Mouse (Mus musculus) lung, postnatal 4 days (tissue): ENCODE measurements at regions not wholly inside any gene's neighbourhood (a gene's known extent, or its start where the extent isn't known, plus 50 kb on each side); places are given as distances from the start of the nearest gene placed in this dataset.

ENCODE experiments used
- DNase-seq, 2 experiments: peaks; one replicate each; pipeline ENCODE4 v3.0.0; 2021

GRCm38 (mm10) chr13:59227523-59228058 lies 357.4 kb downstream of the Agtpbp1 start:
- DNase-seq, result no peak

- no peak for DNase-seq
Measured at GRCm38 (mm10) chr13:59220587-59220986, 364.4 kb downstream of the Agtpbp1 start.

GRCm38 (mm10) chr13:59220156-59220555 lies 364.9 kb downstream of the Agtpbp1 start:
- peak; percentile 25 to 30 for DNase-seq

DNA sequence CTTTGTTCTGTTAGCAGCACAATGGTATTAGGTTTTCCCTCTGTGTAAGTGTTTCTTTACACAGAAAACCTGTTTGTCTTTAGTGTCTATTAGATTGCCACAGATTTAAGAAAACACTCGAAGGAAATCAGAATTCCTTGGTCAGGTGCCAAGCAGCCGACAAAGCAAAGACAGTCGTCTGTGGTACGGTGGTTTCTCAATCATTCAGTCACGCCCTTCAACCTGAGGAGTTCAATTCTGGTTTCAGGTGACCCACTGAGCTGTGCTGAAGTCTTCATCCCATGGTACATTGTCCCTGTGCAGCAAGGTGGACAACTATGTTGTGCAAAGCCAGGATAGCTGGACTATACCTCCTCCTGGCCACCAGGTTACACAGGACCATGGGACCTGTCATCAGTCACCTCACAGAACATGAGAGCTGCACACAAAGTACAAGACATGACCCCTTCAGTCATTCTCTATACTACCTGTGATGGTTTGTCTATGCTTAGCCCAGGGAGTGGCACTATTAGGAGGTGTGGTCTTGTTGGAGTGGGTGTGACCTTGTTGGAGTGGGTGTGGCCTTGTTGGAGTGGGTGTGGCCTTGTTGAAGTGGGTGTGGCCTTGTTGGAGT lies 368.2 kb downstream of the Agtpbp1 start:
- peak in 1 of 2 experiments; percentile 16 for DNase-seq

DNA sequence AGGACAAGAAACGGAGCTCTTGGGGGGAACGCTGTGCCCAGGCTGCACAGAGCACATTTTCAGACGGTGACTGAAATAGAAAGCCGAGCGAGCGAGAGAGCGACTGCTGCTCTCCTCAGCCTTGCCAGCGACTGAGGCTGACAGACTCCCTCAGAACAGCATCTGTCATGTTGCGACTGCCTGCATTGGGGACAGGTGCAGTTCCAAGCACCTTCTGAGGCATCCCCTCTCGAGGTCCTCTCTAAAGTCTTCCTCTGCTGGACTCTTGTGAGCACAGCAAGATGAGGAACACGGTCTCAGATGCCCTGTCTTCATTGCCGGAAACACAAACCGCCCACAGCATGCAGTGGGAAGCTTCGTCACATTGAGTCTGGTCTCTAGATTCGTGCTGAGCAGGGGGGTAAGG lies 372.7 kb downstream of the Agtpbp1 start:
- DNase-seq, result no peak

DNA sequence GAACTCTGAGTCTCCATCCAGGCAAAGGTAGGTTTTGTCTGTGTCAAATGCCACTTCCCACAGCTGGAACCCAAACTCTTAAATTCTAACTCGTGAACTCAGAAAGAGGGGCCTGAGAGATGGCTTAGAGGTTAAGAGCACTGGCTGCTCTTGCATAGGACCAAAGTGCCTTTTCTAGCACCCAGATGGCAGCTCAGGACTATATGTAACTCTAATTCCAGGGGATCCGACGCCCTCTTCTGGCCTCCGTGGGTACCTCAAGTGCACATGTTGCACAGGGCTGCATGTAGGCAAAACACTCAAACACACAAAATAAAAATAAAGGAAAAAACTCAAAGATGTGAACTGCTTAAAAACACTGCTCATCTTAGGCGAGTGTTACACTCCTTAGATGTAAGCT lies 374.2 kb downstream of the Agtpbp1 start:
- DNase-seq, result no peak

- DNase-seq, result no peak
Measured at GRCm38 (mm10) chr13:59206186-59206585, 378.8 kb downstream of the Agtpbp1 start.

DNA sequence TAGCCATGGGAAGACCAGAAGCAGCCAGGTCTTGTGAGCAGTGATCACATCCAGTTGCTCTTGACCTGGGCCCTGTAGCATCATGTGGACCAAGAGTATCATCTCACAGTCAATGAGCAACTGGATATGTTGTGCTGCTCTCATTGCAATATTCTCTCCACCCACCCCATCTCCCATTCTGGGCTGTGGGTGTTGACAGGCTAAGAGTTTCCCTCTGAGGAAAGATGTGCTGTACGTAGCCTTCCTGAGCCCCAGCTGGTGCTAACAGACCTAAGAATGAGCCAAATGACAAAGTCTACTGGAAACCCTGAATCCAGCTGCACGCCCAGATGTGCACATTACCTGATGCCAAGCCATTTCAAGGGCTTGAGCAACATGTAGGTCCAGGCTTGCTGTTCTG lies 380.5 kb downstream of the Agtpbp1 start:
- DNase-seq, result no peak

DNA sequence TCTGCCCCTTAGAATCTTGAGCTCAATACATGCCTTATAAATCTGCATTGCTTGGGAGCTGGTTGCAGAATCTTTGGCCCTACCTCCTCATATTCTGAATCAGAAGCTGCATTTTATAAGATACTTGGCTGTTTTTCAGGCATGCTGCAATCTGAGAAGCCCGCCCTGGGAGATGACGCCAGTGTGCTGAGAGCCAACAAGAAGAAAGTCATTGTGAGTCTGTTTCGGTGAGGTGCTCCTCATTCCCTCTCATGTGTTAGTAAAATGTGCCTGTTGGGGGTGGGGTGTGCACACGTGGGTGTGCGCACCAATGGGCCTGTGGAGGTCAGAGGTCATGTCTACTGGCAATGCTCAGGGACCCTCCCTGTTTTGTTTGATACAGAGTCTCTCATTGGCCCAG lies 388.7 kb downstream of the Agtpbp1 start:
- DNase-seq, result no peak

- DNase-seq, result no peak
Measured at GRCm38 (mm10) chr13:59188431-59188830, 382.1 kb downstream of the Ntrk2 start.
